Mouse (Mus musculus): ENCODE results near the gene Ranbp10. TPM values are rescaled to one million over a fixed set of nuclear protein-coding genes. Genes with fewer than 3 reads are reported as not detected.

Ranbp10 gene
- polyA plus RNA-seq, 1 experiment = 44.3 TPM

DNA sequence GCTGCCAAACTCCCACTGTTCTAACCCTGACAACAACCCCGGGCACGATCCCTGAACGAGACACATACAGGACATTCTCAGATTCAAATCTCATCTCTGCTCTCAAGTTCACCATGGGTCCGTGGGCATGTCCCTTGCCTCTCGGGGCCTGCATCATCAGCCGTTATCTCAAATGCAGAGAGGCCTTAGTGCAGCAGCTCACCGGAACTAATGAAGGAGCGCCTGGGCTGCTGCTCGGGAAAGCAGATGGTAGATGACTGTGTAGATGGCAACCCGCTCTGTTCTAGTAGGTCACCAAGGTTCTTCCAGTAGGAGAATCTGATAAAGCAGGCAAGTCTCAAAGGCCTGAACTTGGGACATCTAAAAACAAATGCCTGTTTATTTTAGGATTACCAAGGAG, 16.1 kb downstream of the Ranbp10 start:
- Histone ChIP-seq H3K4me1 (ENCODE audit: control insufficient read depth, insufficient read depth, low read length) (peaks cover 41% of the 10 kb centered on the region), H3K27ac (ENCODE audit: insufficient read depth, low read depth, low read length) (no peak overlapping the region)

DNA sequence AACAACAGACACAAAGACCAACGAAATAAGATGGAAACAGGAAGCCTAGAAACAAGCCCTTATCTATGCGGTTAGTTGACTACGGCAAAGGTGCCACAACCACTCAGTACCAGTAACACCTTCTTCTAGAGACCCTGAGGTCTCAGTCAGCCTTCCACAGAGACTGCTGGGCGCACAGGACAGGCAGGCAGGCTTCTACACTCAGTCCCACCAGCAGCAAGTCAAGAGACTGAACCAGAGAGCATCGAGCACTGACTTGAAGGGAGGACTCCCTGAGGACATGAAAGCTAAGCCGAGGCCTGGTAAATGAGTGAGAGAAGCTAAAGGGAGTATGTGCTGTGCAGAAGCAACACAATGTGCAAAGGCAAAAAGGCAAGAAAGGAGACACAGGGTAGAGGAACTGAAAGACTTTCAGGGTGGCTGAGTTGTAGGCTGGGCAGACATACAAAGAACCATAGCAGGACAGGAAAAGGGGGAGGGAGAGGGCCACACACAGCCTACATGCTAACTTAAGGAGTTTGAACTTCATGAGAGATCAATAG, 16.8 kb downstream of the Ranbp10 start:
- TF ChIP-seq CTCF (IDR thresholded peaks at IDR 0.05; ENCODE audit: low read depth, low read length) (no peak), POLR2A (IDR thresholded peaks at IDR 0.05; ENCODE audit: borderline replicate concordance, low read depth, low read length) (no peak)
- no peak overlapping the region for H3K4me3 ChIP-seq (ENCODE audit: insufficient read depth, low read length)

More for the DNA sequence above, 16.1 kb downstream of the Ranbp10 start:
- H3K4me3 ChIP-seq (ENCODE audit: insufficient read depth, low read length) = no peak overlapping the region
- TF ChIP-seq CTCF (IDR thresholded peaks at IDR 0.05; ENCODE audit: low read depth, low read length) (no peak), POLR2A (IDR thresholded peaks at IDR 0.05; ENCODE audit: borderline replicate concordance, low read depth, low read length) (no peak)

DNA sequence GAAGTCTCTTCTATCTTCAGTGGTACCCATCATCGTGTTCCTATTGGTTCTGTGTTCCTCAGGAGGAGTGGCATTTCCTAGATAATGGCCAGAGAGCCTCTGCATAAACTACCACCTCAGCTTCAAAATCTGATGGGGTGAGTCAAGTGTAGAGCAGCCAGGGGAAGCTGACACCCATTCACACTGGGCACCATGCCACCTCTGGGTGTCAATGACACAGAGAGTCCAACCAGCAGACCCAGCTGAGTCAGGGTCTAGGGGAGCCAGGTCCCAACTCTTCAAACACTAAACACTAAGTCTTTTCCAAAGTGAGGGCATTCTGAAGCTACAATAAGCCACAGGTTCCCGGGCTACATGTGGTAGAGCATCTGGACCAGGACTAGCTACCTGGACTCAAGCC, 18.7 kb downstream of the Ranbp10 start:
- H3K4me1 ChIP-seq (ENCODE audit: control insufficient read depth, insufficient read depth, low read length) = peaks cover 46% of the 10 kb centered on the region
- TF ChIP-seq CTCF (IDR thresholded peaks at IDR 0.05; ENCODE audit: low read depth, low read length) (no peak), POLR2A (IDR thresholded peaks at IDR 0.05; ENCODE audit: borderline replicate concordance, low read depth, low read length) (no peak)
- H3K4me3 ChIP-seq (ENCODE audit: insufficient read depth, low read length) = no peak overlapping the region
- no peak overlapping the region for H3K27ac ChIP-seq (ENCODE audit: insufficient read depth, low read depth, low read length)

More for the DNA sequence above, 16.8 kb downstream of the Ranbp10 start:
- Histone ChIP-seq H3K27ac (ENCODE audit: insufficient read depth, low read depth, low read length) (no peak overlapping the region), H3K4me1 (ENCODE audit: control insufficient read depth, insufficient read depth, low read length) (peaks cover 47% of the 10 kb centered on the region)

DNA sequence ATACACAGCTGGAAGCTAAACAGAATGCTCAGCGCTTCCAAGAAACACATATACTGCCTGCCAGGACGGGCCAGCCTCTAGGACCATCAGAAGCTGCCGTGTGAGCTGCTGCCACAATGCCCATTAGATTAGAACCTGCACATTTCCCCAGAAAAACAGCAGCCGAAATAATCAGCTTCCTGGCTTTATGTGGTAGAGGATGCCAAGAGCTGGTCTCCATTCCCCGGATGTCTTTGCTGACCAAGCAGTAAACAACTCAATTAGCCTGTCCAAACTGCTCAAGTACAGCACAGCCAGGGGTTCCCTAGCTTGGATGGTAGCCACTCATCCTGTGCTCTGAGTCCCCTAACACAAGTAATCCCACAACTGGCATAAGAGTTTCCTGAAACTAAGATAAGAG, 19.4 kb downstream of the Ranbp10 start:
- Histone ChIP-seq H3K4me3 (ENCODE audit: insufficient read depth, low read length) (no peak overlapping the region), H3K4me1 (ENCODE audit: control insufficient read depth, insufficient read depth, low read length) (peaks cover 46% of the 10 kb centered on the region), H3K27ac (ENCODE audit: insufficient read depth, low read depth, low read length) (no peak overlapping the region)
- no peak for TF ChIP-seq POLR2A (IDR thresholded peaks at IDR 0.05; ENCODE audit: borderline replicate concordance, low read depth, low read length)
- TF ChIP-seq CTCF (IDR thresholded peaks at IDR 0.05; ENCODE audit: low read depth, low read length) = no peak

DNA sequence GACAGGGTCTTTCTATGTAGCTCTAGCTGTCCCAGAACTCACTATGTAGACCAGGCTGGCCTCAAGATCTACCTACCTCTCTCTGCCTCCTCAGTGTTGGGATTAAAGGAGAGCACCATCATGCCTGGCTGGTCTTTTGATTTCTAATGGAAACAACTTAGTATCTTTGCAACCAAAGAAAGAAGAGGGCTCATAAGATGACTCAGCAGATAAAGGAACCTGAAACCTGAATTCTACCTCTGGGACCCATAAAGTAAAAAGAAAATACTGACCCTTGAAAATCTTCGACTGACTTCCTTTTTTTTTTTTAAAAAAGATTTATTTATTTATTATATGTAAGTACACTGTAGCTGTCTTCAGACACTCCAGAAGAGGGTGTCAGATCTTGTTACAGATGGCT, 21.2 kb downstream of the Ranbp10 start:
- no peak overlapping the region for H3K4me3 ChIP-seq (ENCODE audit: insufficient read depth, low read length)
- peaks cover 38% of the 10 kb centered on the region for H3K4me1 ChIP-seq (ENCODE audit: control insufficient read depth, insufficient read depth, low read length)
- TF ChIP-seq CTCF (IDR thresholded peaks at IDR 0.05; ENCODE audit: low read depth, low read length) = no peak
- no peak for TF ChIP-seq POLR2A (IDR thresholded peaks at IDR 0.05; ENCODE audit: borderline replicate concordance, low read depth, low read length)
- H3K27ac ChIP-seq (ENCODE audit: insufficient read depth, low read depth, low read length) = no peak overlapping the region

DNA sequence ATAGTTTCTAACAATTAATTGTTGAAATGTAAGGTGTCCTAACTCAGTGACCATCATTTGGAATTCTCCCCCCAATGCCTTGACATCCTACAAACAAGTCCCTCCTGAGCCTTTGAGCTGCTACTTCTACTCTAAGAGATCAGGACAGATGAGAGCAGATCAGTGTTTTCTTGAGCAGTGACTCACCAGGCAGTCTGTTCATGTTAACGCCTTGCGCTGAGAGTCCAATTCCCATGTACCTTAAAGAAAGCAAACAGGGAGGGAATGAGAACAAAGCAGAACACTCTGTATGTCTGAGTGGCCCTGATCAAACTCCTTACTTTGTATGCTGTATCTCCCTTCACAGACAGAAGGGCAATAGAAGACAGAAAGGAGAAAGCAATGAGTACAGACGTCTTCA, 21.8 kb downstream of the Ranbp10 start:
- TF ChIP-seq CTCF (IDR thresholded peaks at IDR 0.05; ENCODE audit: low read depth, low read length) (no peak), POLR2A (IDR thresholded peaks at IDR 0.05; ENCODE audit: borderline replicate concordance, low read depth, low read length) (no peak)
- no peak overlapping the region for H3K4me3 ChIP-seq (ENCODE audit: insufficient read depth, low read length)
- H3K27ac ChIP-seq (ENCODE audit: insufficient read depth, low read depth, low read length) = 0 out of 2 replicates have a peak overlapping the region, but pooled peaks have one; percentile 0
- H3K4me1 ChIP-seq (ENCODE audit: control insufficient read depth, insufficient read depth, low read length) = peaks cover 33% of the 10 kb centered on the region

DNA sequence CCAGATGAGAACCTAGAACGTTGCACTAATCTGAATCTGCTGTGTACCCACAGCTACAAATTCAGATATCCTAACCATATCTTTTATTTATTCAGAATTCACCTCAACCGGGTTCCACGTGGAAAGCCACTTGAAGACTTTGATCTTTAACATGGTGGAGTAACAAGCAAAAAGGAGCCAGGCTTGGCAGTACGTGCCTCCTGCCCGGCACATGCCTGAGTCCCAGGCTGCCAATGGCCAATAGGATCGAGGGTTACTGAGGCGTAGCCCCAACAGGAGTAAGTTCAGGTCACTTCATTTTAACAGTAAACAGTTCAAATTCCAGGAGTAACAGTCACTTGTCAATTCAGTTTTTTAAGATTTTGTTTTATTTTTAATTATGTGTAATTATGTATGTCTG, 22.4 kb downstream of the Ranbp10 start:
- H3K4me1 ChIP-seq (ENCODE audit: control insufficient read depth, insufficient read depth, low read length) = peaks cover 33% of the 10 kb centered on the region

DNA sequence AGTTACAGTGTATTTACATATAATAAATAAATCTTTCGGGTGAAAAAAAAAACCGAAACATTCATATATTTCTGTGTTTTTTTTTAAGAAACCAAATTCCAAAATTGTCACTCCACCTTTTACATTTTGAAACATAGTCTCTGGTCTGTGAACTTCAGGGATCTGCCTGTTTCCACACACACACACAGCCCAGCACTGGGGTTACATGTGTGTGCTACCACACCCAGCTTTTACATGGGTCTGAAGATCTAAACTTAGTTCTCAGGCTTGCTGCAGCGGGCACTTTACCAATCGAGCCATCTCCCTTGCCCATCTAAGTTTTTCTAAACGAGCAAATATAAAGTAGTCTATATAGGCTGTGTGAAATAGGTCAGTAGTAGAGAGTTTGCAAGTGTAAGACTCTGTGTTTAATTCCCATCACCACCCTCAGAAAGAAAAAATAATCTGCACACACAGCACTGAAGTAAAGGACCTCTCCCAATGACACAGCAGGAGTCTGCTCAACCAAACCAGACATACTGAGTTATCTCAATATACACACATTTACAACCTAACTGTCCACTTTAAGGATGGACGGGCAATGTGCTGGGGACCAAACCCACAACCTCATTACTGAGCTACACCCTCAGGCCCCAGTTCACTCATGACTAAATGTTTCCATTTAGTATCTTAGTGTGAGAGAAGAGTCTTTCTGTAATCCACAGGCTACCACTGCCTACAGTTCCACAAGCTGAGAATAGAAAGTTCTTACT, 25.8 kb downstream of the Ranbp10 start:
- H3K4me3 ChIP-seq (ENCODE audit: insufficient read depth, low read length) = no peak overlapping the region
- peaks cover 22% of the 10 kb centered on the region for H3K4me1 ChIP-seq (ENCODE audit: control insufficient read depth, insufficient read depth, low read length)
- H3K27ac ChIP-seq (ENCODE audit: insufficient read depth, low read depth, low read length) = no peak overlapping the region
- TF ChIP-seq POLR2A (IDR thresholded peaks at IDR 0.05; ENCODE audit: borderline replicate concordance, low read depth, low read length) = no peak
- TF ChIP-seq CTCF (IDR thresholded peaks at IDR 0.05; ENCODE audit: low read depth, low read length) = no peak

More for the DNA sequence above, 22.4 kb downstream of the Ranbp10 start:
- TF ChIP-seq POLR2A (IDR thresholded peaks at IDR 0.05; ENCODE audit: borderline replicate concordance, low read depth, low read length) = no peak
- no peak for TF ChIP-seq CTCF (IDR thresholded peaks at IDR 0.05; ENCODE audit: low read depth, low read length)
- Histone ChIP-seq H3K27ac (ENCODE audit: insufficient read depth, low read depth, low read length) (no peak overlapping the region), H3K4me3 (ENCODE audit: insufficient read depth, low read length) (no peak overlapping the region)

DNA sequence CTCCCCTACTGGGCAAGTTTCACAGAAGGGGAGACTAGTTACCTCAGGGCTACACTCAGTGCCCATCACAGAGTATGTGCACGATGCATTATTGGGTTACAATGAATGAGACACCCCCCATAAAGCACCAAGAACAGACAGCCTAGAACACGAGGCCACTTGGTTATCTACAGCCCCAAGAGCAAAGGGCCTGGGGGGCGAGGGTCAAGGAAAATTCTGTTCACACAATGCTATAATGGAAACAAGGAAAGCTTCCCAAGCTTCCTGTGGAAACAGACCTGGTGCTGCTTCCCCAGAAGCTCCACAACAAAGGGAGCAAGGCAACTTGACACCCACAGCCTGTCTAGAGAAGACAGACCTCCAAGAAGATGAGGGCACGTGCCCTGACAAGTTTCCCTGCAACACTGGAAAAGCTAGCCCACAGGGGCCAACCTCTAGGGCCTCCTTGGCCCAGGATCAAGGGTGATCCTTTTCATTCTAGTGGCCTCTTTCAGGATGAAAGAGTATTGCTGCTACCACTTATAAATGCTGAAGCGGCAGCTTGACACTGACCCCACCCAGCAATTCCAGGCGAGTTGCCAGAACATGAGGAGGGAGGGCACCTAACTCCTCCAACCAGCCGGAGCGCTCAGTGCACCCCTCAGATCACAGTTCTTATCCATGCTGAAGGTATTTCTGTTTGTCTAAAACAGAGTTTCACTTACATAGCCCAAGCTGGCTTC, 27.9 kb downstream of the Ranbp10 start:
- Histone ChIP-seq H3K4me3 (ENCODE audit: insufficient read depth, low read length) (no peak overlapping the region), H3K27ac (ENCODE audit: insufficient read depth, low read depth, low read length) (no peak overlapping the region), H3K4me1 (ENCODE audit: control insufficient read depth, insufficient read depth, low read length) (peaks cover 17% of the 10 kb centered on the region)
- TF ChIP-seq POLR2A (IDR thresholded peaks at IDR 0.05; ENCODE audit: borderline replicate concordance, low read depth, low read length) = no peak
- no peak for TF ChIP-seq CTCF (IDR thresholded peaks at IDR 0.05; ENCODE audit: low read depth, low read length)

DNA sequence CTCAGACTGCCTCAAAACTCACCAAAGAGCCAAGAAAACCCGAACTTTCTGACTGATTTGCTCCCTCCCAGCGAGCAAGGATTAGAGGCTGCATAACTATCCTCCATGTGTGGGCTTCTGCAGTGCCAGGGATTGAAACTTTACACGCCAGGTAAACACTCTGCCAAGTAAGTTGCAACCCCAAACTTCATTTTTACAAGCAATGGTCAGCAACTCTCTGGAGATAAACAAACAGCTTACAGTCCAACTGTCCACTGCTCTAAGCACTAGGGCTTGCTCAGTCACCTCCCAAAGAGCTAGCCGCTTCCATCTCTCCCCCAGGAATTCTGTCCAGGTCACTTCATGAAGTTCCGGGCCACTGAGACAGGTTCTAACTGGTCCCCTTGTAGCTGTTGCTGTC, 28.7 kb downstream of the Ranbp10 start:
- Histone ChIP-seq H3K4me3 (ENCODE audit: insufficient read depth, low read length) (no peak overlapping the region), H3K27ac (ENCODE audit: insufficient read depth, low read depth, low read length) (no peak overlapping the region), H3K4me1 (ENCODE audit: control insufficient read depth, insufficient read depth, low read length) (peaks cover 17% of the 10 kb centered on the region)
- TF ChIP-seq POLR2A (IDR thresholded peaks at IDR 0.05; ENCODE audit: borderline replicate concordance, low read depth, low read length) = no peak
- TF ChIP-seq CTCF (IDR thresholded peaks at IDR 0.05; ENCODE audit: low read depth, low read length) = no peak

All from bone marrow macrophage, adult 2 months (primary cell).